Mouse (Mus musculus): Measurements from ENCODE around the gene Ncoa5. TPM values are rescaled to one million over a fixed set of nuclear protein-coding genes. Genes with fewer than 3 reads are reported as not detected.

Ncoa5 gene
- total RNA-seq, 2 experiments from 2014 or later: 9.9 to 12.6 TPM

GRCm38 (mm10) chr2:165049044-165049443, 14.4 kb upstream of the Ncoa5 start:
- DNase-seq: no peak

GRCm38 (mm10) chr2:165043729-165044128, 9.1 kb upstream of the Ncoa5 start:
- DNase-seq: no peak

GRCm38 (mm10) chr2:165043090-165043636, 8.5 kb upstream of the Ncoa5 start:
- no peak for DNase-seq

- no peak for DNase-seq
Observed at GRCm38 (mm10) chr2:165042126-165042525, 7.5 kb upstream of the Ncoa5 start.

GRCm38 (mm10) chr2:165037415-165037814, 2.7 kb upstream of the Ncoa5 start:
- no peak for DNase-seq

GRCm38 (mm10) chr2:165035058-165035431, 378 bp upstream of the Ncoa5 start:
- no peak for DNase-seq

GRCm38 (mm10) chr2:165033306-165033705, 1.4 kb downstream of the Ncoa5 start:
- DNase-seq: no peak

GRCm38 (mm10) chr2:165032533-165032932, 2.1 kb downstream of the Ncoa5 start:
- no peak for DNase-seq

GRCm38 (mm10) chr2:165027163-165027562, 7.5 kb downstream of the Ncoa5 start:
- DNase-seq: no peak

GRCm38 (mm10) chr2:165020490-165020889, 14.2 kb downstream of the Ncoa5 start:
- no peak for DNase-seq

- DNase-seq: no peak
Observed at GRCm38 (mm10) chr2:165014935-165015334, 19.7 kb downstream of the Ncoa5 start.

- no peak for DNase-seq
Observed at GRCm38 (mm10) chr2:165010351-165010750, 24.3 kb downstream of the Ncoa5 start.

- no peak for DNase-seq
Observed at GRCm38 (mm10) chr2:165009581-165009980, 25.1 kb downstream of the Ncoa5 start.

GRCm38 (mm10) chr2:165009161-165009560, 25.5 kb downstream of the Ncoa5 start:
- DNase-seq: no peak

- DNase-seq: no peak
Observed at GRCm38 (mm10) chr2:165007986-165008385, 26.7 kb downstream of the Ncoa5 start.

- DNase-seq: no peak
Observed at GRCm38 (mm10) chr2:165006813-165007212, 27.9 kb downstream of the Ncoa5 start.

GRCm38 (mm10) chr2:165004237-165004636, 30.4 kb downstream of the Ncoa5 start:
- no peak for DNase-seq

- DNase-seq: no peak
Observed at GRCm38 (mm10) chr2:165003108-165003507, 31.6 kb downstream of the Ncoa5 start.

- no peak for DNase-seq
Observed at GRCm38 (mm10) chr2:165001958-165002357, 32.7 kb downstream of the Ncoa5 start.

GRCm38 (mm10) chr2:164997721-164998428, 36.8 kb downstream of the Ncoa5 start:
- DNase-seq: peak; percentile 15

GRCm38 (mm10) chr2:164996848-164997720, 37.6 kb downstream of the Ncoa5 start:
- DNase-seq: no peak

GRCm38 (mm10) chr2:164995976-164996375, 38.7 kb downstream of the Ncoa5 start:
- DNase-seq: no peak

Measured in gastrocnemius, postnatal 25 days (tissue).